Mouse (Mus musculus) heart, embryonic 15.5 days (tissue): ENCODE results near the gene Atp8b5. TPM values are rescaled to one million over a fixed set of nuclear protein-coding genes. Genes with fewer than 3 reads are reported as not detected.

ENCODE experiments used
- ATAC-seq: fragments of 200-750 bp; cut with Nextera tagmentation; replicated peaks from 2 replicates; pipeline ENCODE4 v1.8.0; 2017; ENCODE audit warnings: low read depth, moderate TSS enrichment; ENCODE audit not compliant: insufficient number of reproducible peaks, insufficient read depth, low FRiP score
- H3K27ac ChIP-seq: fragments of 300-500 bp; sonication (generic); 2 replicates; pipeline ENCODE4 v1.5.1; 2015; ENCODE audit warnings: mild to moderate bottlenecking, inconsistent platforms
- H3K27me3 ChIP-seq: fragments of 300-500 bp; sonication (generic); 2 replicates; pipeline ENCODE4 v1.6.1; 2015; ENCODE audit warnings: inconsistent platforms
- H3K36me3 ChIP-seq: fragments of 300-500 bp; sonication (generic); 2 replicates; pipeline ENCODE4 v1.6.1; 2015; ENCODE audit warnings: mild to moderate bottlenecking, inconsistent platforms
- H3K4me1 ChIP-seq: fragments of 300-500 bp; sonication (generic); replicated peaks from 2 replicates; pipeline ENCODE4 v1.6.1; 2015; ENCODE audit warnings: inconsistent platforms
- H3K4me2 ChIP-seq: fragments of 300-500 bp; sonication (generic); 2 replicates; pipeline ENCODE4 v1.6.1; 2015; ENCODE audit warnings: inconsistent platforms, mild to moderate bottlenecking, moderate library complexity
- H3K4me3 ChIP-seq: fragments of 300-500 bp; sonication (generic); 2 replicates; pipeline ENCODE4 v1.5.1; 2015; ENCODE audit warnings: mild to moderate bottlenecking, inconsistent platforms
- H3K9ac ChIP-seq: fragments of 300-500 bp; sonication (generic); 2 replicates; pipeline ENCODE4 v1.6.1; 2015; ENCODE audit warnings: mild to moderate bottlenecking, inconsistent platforms
- H3K9me3 ChIP-seq: fragments of 300-500 bp; sonication (generic); replicated peaks from 2 replicates; pipeline ENCODE4 v1.6.1; 2016; ENCODE audit warnings: inconsistent platforms
- WGBS: fragments of 180-500 bp; shearing (Covaris S2); methylation state at CpG from one replicate; pipeline ENCODE4 v1.1.7; 2015; ENCODE audit warnings: mixed read lengths; 5-methylcytosine and 5-hydroxymethylcytosine counted together
- polyA plus RNA-seq: library from polyadenylated mRNA; unstranded; fragments of >200 nt; fragmentation: Nextera tagmentation; extraction: Ambion mirVana; gene quantifications from 2 replicates; pipeline ENCODE4 v1.2.1, GENCODE M21; 2015

Gene Atp8b5
- polyA plus RNA-seq, 1 experiment from 2014 or later: 0.25 TPM

GRCm38 (mm10) chr4:43415221-43416070, 148.5 kb downstream of the Atp8b5 start:
- WGBS: 82% methylated on average over 29 of the region's 29 CpGs
- no peak overlapping the region for H3K4me3 ChIP-seq
- 0 out of 2 replicates have a peak overlapping the region, but pooled peaks have one; percentile 17 for H3K9ac ChIP-seq
- no peaks in the 10 kb centered on the region for H3K9me3 ChIP-seq
- no peak overlapping the region for H3K27ac ChIP-seq
- no peak for ATAC-seq
- H3K4me2 ChIP-seq: no peak overlapping the region
- H3K27me3 ChIP-seq: no peaks in the 10 kb centered on the region
- peaks cover 21% of the 10 kb centered on the region for H3K36me3 ChIP-seq
- peaks cover 38% of the 10 kb centered on the region for H3K4me1 ChIP-seq

- H3K4me2 ChIP-seq: no peak overlapping the region
- peaks cover 38% of the 10 kb centered on the region for H3K4me1 ChIP-seq
- no peaks in the 10 kb centered on the region for H3K9me3 ChIP-seq
- WGBS: 90% methylated on average over 22 of the region's 22 CpGs
- no peak overlapping the region for H3K4me3 ChIP-seq
- peaks cover 21% of the 10 kb centered on the region for H3K36me3 ChIP-seq
- no peak overlapping the region for H3K27ac ChIP-seq
- H3K27me3 ChIP-seq: no peaks in the 10 kb centered on the region
- no peak for ATAC-seq
- no peak overlapping the region for H3K9ac ChIP-seq
These were observed 149.1 kb downstream of the Atp8b5 start for GRCm38 (mm10) chr4:43416071-43416490.

- WGBS: 65% methylated on average over 16 of the region's 16 CpGs
- H3K36me3 ChIP-seq: peaks cover 31% of the 10 kb centered on the region
- no peak for ATAC-seq
- H3K4me1 ChIP-seq: peaks cover 38% of the 10 kb centered on the region
- H3K9me3 ChIP-seq: no peaks in the 10 kb centered on the region
- no peak overlapping the region for H3K9ac ChIP-seq
- peak overlapping the region; percentile 37 for H3K27ac ChIP-seq
- H3K4me3 ChIP-seq: no peak overlapping the region
- no peaks in the 10 kb centered on the region for H3K27me3 ChIP-seq
- H3K4me2 ChIP-seq: 0 out of 2 replicates have a peak overlapping the region, but pooled peaks have one; percentile 4
These were observed 150.5 kb downstream of the Atp8b5 start for GRCm38 (mm10) chr4:43417269-43418062.

- no peak overlapping the region for H3K4me3 ChIP-seq
- H3K27me3 ChIP-seq: no peaks in the 10 kb centered on the region
- H3K27ac ChIP-seq: no peak overlapping the region
- WGBS: 60% methylated on average over 4 of the region's 4 CpGs
- H3K9ac ChIP-seq: no peak overlapping the region
- no peak for ATAC-seq
- H3K4me1 ChIP-seq: peaks cover 34% of the 10 kb centered on the region
- peaks cover 41% of the 10 kb centered on the region for H3K36me3 ChIP-seq
- no peaks in the 10 kb centered on the region for H3K9me3 ChIP-seq
- H3K4me2 ChIP-seq: no peak overlapping the region
These were observed 151.5 kb downstream of the Atp8b5 start for GRCm38 (mm10) chr4:43418450-43418849.

- ATAC-seq: no peak
- 0 out of 2 replicates have a peak overlapping the region, but pooled peaks have one; percentile 0 for H3K27ac ChIP-seq
- no peak overlapping the region for H3K4me3 ChIP-seq
- WGBS: 60% methylated on average over 15 of the region's 15 CpGs
- peaks cover 32% of the 10 kb centered on the region for H3K4me1 ChIP-seq
- no peaks in the 10 kb centered on the region for H3K9me3 ChIP-seq
- no peak overlapping the region for H3K4me2 ChIP-seq
- H3K36me3 ChIP-seq: peaks cover 48% of the 10 kb centered on the region
- H3K27me3 ChIP-seq: peaks cover 3% of the 10 kb centered on the region; the same call in 1 of the 2 replicates
- no peak overlapping the region for H3K9ac ChIP-seq
These were observed 152.2 kb downstream of the Atp8b5 start for GRCm38 (mm10) chr4:43418973-43419656.

GRCm38 (mm10) chr4:43419801-43420281, 152.9 kb downstream of the Atp8b5 start:
- Histone ChIP-seq H3K27ac (no peak overlapping the region; the same call in 1 of the 2 replicates), H3K27me3 (peaks cover 5% of the 10 kb centered on the region; the same call in 1 of the 2 replicates), H3K9ac (no peak overlapping the region), H3K4me1 (peaks cover 32% of the 10 kb centered on the region), H3K4me2 (no peak overlapping the region), H3K9me3 (no peaks in the 10 kb centered on the region), H3K36me3 (peaks cover 51% of the 10 kb centered on the region), H3K4me3 (no peak overlapping the region)
- ATAC-seq: no peak
- WGBS: 57% methylated on average over 9 of the region's 9 CpGs

GRCm38 (mm10) chr4:43420305-43420704, 153.3 kb downstream of the Atp8b5 start:
- peaks cover 51% of the 10 kb centered on the region for H3K36me3 ChIP-seq
- H3K27ac ChIP-seq: no peak overlapping the region; the same call in 1 of the 2 replicates
- H3K9ac ChIP-seq: no peak overlapping the region
- H3K4me2 ChIP-seq: no peak overlapping the region
- H3K4me3 ChIP-seq: no peak overlapping the region
- no peaks in the 10 kb centered on the region for H3K9me3 ChIP-seq
- peaks cover 32% of the 10 kb centered on the region for H3K4me1 ChIP-seq
- peaks cover 9% of the 10 kb centered on the region for H3K27me3 ChIP-seq
- 4% methylated on average over 6 of the region's 6 CpGs for WGBS
- ATAC-seq: no peak

GRCm38 (mm10) chr4:43421632-43422240, 154.8 kb downstream of the Atp8b5 start:
- Histone ChIP-seq H3K4me1 (peaks cover 33% of the 10 kb centered on the region), H3K4me3 (no peak overlapping the region), H3K36me3 (peaks cover 52% of the 10 kb centered on the region), H3K9ac (no peak overlapping the region), H3K4me2 (no peak overlapping the region), H3K27ac (no peak overlapping the region), H3K9me3 (no peaks in the 10 kb centered on the region), H3K27me3 (peaks cover 23% of the 10 kb centered on the region)
- 0 out of 2 replicates have a peak, but pooled peaks have one; percentile 14 for ATAC-seq
- 67% methylated on average over 28 of the region's 28 CpGs for whole genome bisulfite sequencing
